Mouse (Mus musculus): Measurements from ENCODE around the gene Krtap17-1.

- no peak for TF ChIP-seq CTCF (IDR thresholded peaks at IDR 0.05; ENCODE audit: low read depth, low read length)
- TF ChIP-seq POLR2A (IDR thresholded peaks at IDR 0.05; ENCODE audit: borderline replicate concordance, low read depth, low read length) = no peak
These were observed 529 bp upstream of the Krtap17-1 start for GRCm38 (mm10) chr11:99994384-99994661.

Measured in bone marrow macrophage, adult 2 months (primary cell).